Mouse (Mus musculus): ENCODE results near the gene Efcab14. TPM values are rescaled to one million over a fixed set of nuclear protein-coding genes. Genes with fewer than 3 reads are reported as not detected.

Efcab14 gene
- polyA plus RNA-seq, 1 experiment from 2014 or later = 26.2 TPM

GRCm38 (mm10) chr4:115784769-115785510, 47.4 kb downstream of the Efcab14 start, which contains the start of gene Atpaf1:
Atpaf1 (plus strand) TSS chr4:115784812.
- Histone ChIP-seq H3K4me1 (ENCODE audit: control insufficient read depth, insufficient read depth, low read length) (peaks cover 6% of the 10 kb centered on the region; the same call in 1 of the 2 replicates), H3K36me3 (ENCODE audit: control insufficient read depth, insufficient read depth, low read length) (no peaks in the 10 kb centered on the region), H3K9ac (replicated peaks; ENCODE audit: low read depth, low read length) (peak within 1 kb of the TSS; percentile 78), H3K27ac (ENCODE audit: low read depth, low read length) (peak within 1 kb of the TSS; percentile 67), H3K4me2 (ENCODE audit: low read depth, low read length) (peak within 1 kb of the TSS; percentile 73), H3K9me3 (ENCODE audit: control insufficient read depth, low read length) (no peaks in the 10 kb centered on the region), H3K27me3 (ENCODE audit: control insufficient read depth, insufficient read depth, low read length) (no peaks in the 10 kb centered on the region), H3K4me3 (ENCODE audit: low read depth, low read length) (peak within 1 kb of the TSS; percentile 67)
- 1% methylated on average over 42 of the region's 69 CpGs for WGBS
- ATAC-seq (ENCODE audit: low read depth) = peak; percentile 95

- H3K9ac ChIP-seq (replicated peaks; ENCODE audit: low read depth, low read length) = peak overlapping the region; percentile 78
- H3K9me3 ChIP-seq (ENCODE audit: control insufficient read depth, low read length) = no peaks in the 10 kb centered on the region
- no peaks in the 10 kb centered on the region for H3K27me3 ChIP-seq (ENCODE audit: control insufficient read depth, insufficient read depth, low read length)
- 61% methylated on average over 7 of the region's 7 CpGs for WGBS
- H3K36me3 ChIP-seq (ENCODE audit: control insufficient read depth, insufficient read depth, low read length) = no peaks in the 10 kb centered on the region
- H3K27ac ChIP-seq (ENCODE audit: low read depth, low read length) = no peak overlapping the region
- H3K4me3 ChIP-seq (ENCODE audit: low read depth, low read length) = peak overlapping the region; percentile 67
- ATAC-seq (ENCODE audit: low read depth) = peak; percentile 28; the same call in 1 of the 2 replicates
- peak overlapping the region; percentile 73 for H3K4me2 ChIP-seq (ENCODE audit: low read depth, low read length)
- peaks cover 6% of the 10 kb centered on the region; the same call in 1 of the 2 replicates for H3K4me1 ChIP-seq (ENCODE audit: control insufficient read depth, insufficient read depth, low read length)
Measured at GRCm38 (mm10) chr4:115785511-115786034, 48.0 kb downstream of the Efcab14 start.

- no peak overlapping the region for H3K27ac ChIP-seq (ENCODE audit: low read depth, low read length)
- H3K27me3 ChIP-seq (ENCODE audit: control insufficient read depth, insufficient read depth, low read length) = no peaks in the 10 kb centered on the region
- H3K4me1 ChIP-seq (ENCODE audit: control insufficient read depth, insufficient read depth, low read length) = peaks cover under 1% of the 10 kb centered on the region; the same call in 1 of the 2 replicates
- H3K9me3 ChIP-seq (ENCODE audit: control insufficient read depth, low read length) = no peaks in the 10 kb centered on the region
- 61% methylated on average over 3 of the region's 3 CpGs for WGBS
- no peak overlapping the region for H3K9ac ChIP-seq (replicated peaks; ENCODE audit: low read depth, low read length)
- no peak for ATAC-seq (ENCODE audit: low read depth)
- no peak overlapping the region for H3K4me3 ChIP-seq (ENCODE audit: low read depth, low read length)
- peaks cover 13% of the 10 kb centered on the region; the same call in 1 of the 2 replicates for H3K36me3 ChIP-seq (ENCODE audit: control insufficient read depth, insufficient read depth, low read length)
- H3K4me2 ChIP-seq (ENCODE audit: low read depth, low read length) = no peak overlapping the region
Measured at GRCm38 (mm10) chr4:115790864-115791263, 53.3 kb downstream of the Efcab14 start.

- H3K9ac ChIP-seq (replicated peaks; ENCODE audit: low read depth, low read length) = no peak overlapping the region
- H3K27ac ChIP-seq (ENCODE audit: low read depth, low read length) = no peak overlapping the region
- H3K27me3 ChIP-seq (ENCODE audit: control insufficient read depth, insufficient read depth, low read length) = no peaks in the 10 kb centered on the region
- ATAC-seq (ENCODE audit: low read depth) = no peak
- H3K9me3 ChIP-seq (ENCODE audit: control insufficient read depth, low read length) = no peaks in the 10 kb centered on the region
- WGBS = 40% methylated on average over 3 of the region's 3 CpGs
- H3K4me2 ChIP-seq (ENCODE audit: low read depth, low read length) = no peak overlapping the region
- H3K36me3 ChIP-seq (ENCODE audit: control insufficient read depth, insufficient read depth, low read length) = peaks cover 39% of the 10 kb centered on the region; the same call in 1 of the 2 replicates
- H3K4me3 ChIP-seq (ENCODE audit: low read depth, low read length) = no peak overlapping the region
- no peaks in the 10 kb centered on the region for H3K4me1 ChIP-seq (ENCODE audit: control insufficient read depth, insufficient read depth, low read length)
Measured at GRCm38 (mm10) chr4:115795360-115795759, 57.8 kb downstream of the Efcab14 start.

GRCm38 (mm10) chr4:115799981-115800380, 62.4 kb downstream of the Efcab14 start:
- Histone ChIP-seq H3K4me3 (ENCODE audit: low read depth, low read length) (no peak overlapping the region), H3K4me2 (ENCODE audit: low read depth, low read length) (no peak overlapping the region), H3K4me1 (ENCODE audit: control insufficient read depth, insufficient read depth, low read length) (no peaks in the 10 kb centered on the region), H3K36me3 (ENCODE audit: control insufficient read depth, insufficient read depth, low read length) (peaks cover 40% of the 10 kb centered on the region; the same call in 1 of the 2 replicates), H3K27me3 (ENCODE audit: control insufficient read depth, insufficient read depth, low read length) (no peaks in the 10 kb centered on the region), H3K9me3 (ENCODE audit: control insufficient read depth, low read length) (no peaks in the 10 kb centered on the region), H3K9ac (replicated peaks; ENCODE audit: low read depth, low read length) (no peak overlapping the region), H3K27ac (ENCODE audit: low read depth, low read length) (no peak overlapping the region)
- 58% methylated on average over 3 of the region's 3 CpGs for WGBS
- no peak for ATAC-seq (ENCODE audit: low read depth)

- Histone ChIP-seq H3K36me3 (ENCODE audit: control insufficient read depth, insufficient read depth, low read length) (no peaks in the 10 kb centered on the region), H3K4me1 (ENCODE audit: control insufficient read depth, insufficient read depth, low read length) (no peaks in the 10 kb centered on the region), H3K27me3 (ENCODE audit: control insufficient read depth, insufficient read depth, low read length) (no peaks in the 10 kb centered on the region), H3K4me2 (ENCODE audit: low read depth, low read length) (no peak overlapping the region), H3K9ac (replicated peaks; ENCODE audit: low read depth, low read length) (no peak overlapping the region), H3K9me3 (ENCODE audit: control insufficient read depth, low read length) (no peaks in the 10 kb centered on the region), H3K27ac (ENCODE audit: low read depth, low read length) (no peak overlapping the region), H3K4me3 (ENCODE audit: low read depth, low read length) (no peak overlapping the region)
- no peak for ATAC-seq (ENCODE audit: low read depth)
- 91% methylated on average over 4 of the region's 4 CpGs for WGBS
Measured at GRCm38 (mm10) chr4:115812326-115812725, 74.8 kb downstream of the Efcab14 start.

- Histone ChIP-seq H3K9me3 (ENCODE audit: control insufficient read depth, low read length) (no peaks in the 10 kb centered on the region), H3K27me3 (ENCODE audit: control insufficient read depth, insufficient read depth, low read length) (no peaks in the 10 kb centered on the region), H3K36me3 (ENCODE audit: control insufficient read depth, insufficient read depth, low read length) (no peaks in the 10 kb centered on the region), H3K4me2 (ENCODE audit: low read depth, low read length) (no peak overlapping the region), H3K27ac (ENCODE audit: low read depth, low read length) (no peak overlapping the region), H3K4me1 (ENCODE audit: control insufficient read depth, insufficient read depth, low read length) (no peaks in the 10 kb centered on the region), H3K9ac (replicated peaks; ENCODE audit: low read depth, low read length) (no peak overlapping the region), H3K4me3 (ENCODE audit: low read depth, low read length) (no peak overlapping the region)
- ATAC-seq (ENCODE audit: low read depth) = no peak
- WGBS = 93% methylated on average over 5 of the region's 5 CpGs
Measured at GRCm38 (mm10) chr4:115815606-115816005, 78.1 kb downstream of the Efcab14 start.

- 77% methylated on average over 3 of the region's 3 CpGs for WGBS
- no peaks in the 10 kb centered on the region for H3K4me1 ChIP-seq (ENCODE audit: control insufficient read depth, insufficient read depth, low read length)
- no peak overlapping the region for H3K27ac ChIP-seq (ENCODE audit: low read depth, low read length)
- no peaks in the 10 kb centered on the region for H3K9me3 ChIP-seq (ENCODE audit: control insufficient read depth, low read length)
- H3K4me2 ChIP-seq (ENCODE audit: low read depth, low read length) = no peak overlapping the region
- no peak for ATAC-seq (ENCODE audit: low read depth)
- no peaks in the 10 kb centered on the region for H3K27me3 ChIP-seq (ENCODE audit: control insufficient read depth, insufficient read depth, low read length)
- no peak overlapping the region for H3K9ac ChIP-seq (replicated peaks; ENCODE audit: low read depth, low read length)
- H3K36me3 ChIP-seq (ENCODE audit: control insufficient read depth, insufficient read depth, low read length) = no peaks in the 10 kb centered on the region
- H3K4me3 ChIP-seq (ENCODE audit: low read depth, low read length) = no peak overlapping the region
Measured at GRCm38 (mm10) chr4:115820199-115820598, 82.7 kb downstream of the Efcab14 start.

- no peak overlapping the region for H3K4me3 ChIP-seq (ENCODE audit: low read depth, low read length)
- no peaks in the 10 kb centered on the region for H3K9me3 ChIP-seq (ENCODE audit: control insufficient read depth, low read length)
- no peak for ATAC-seq (ENCODE audit: low read depth)
- H3K9ac ChIP-seq (replicated peaks; ENCODE audit: low read depth, low read length) = no peak overlapping the region
- 78% methylated on average over 3 of the region's 3 CpGs for WGBS
- H3K4me1 ChIP-seq (ENCODE audit: control insufficient read depth, insufficient read depth, low read length) = no peaks in the 10 kb centered on the region
- no peak overlapping the region for H3K4me2 ChIP-seq (ENCODE audit: low read depth, low read length)
- H3K36me3 ChIP-seq (ENCODE audit: control insufficient read depth, insufficient read depth, low read length) = no peaks in the 10 kb centered on the region
- no peaks in the 10 kb centered on the region for H3K27me3 ChIP-seq (ENCODE audit: control insufficient read depth, insufficient read depth, low read length)
- H3K27ac ChIP-seq (ENCODE audit: low read depth, low read length) = no peak overlapping the region
Measured at GRCm38 (mm10) chr4:115820944-115821343, 83.4 kb downstream of the Efcab14 start.
